Mouse (Mus musculus): ENCODE measurements around the gene Hepacam.

DNA sequence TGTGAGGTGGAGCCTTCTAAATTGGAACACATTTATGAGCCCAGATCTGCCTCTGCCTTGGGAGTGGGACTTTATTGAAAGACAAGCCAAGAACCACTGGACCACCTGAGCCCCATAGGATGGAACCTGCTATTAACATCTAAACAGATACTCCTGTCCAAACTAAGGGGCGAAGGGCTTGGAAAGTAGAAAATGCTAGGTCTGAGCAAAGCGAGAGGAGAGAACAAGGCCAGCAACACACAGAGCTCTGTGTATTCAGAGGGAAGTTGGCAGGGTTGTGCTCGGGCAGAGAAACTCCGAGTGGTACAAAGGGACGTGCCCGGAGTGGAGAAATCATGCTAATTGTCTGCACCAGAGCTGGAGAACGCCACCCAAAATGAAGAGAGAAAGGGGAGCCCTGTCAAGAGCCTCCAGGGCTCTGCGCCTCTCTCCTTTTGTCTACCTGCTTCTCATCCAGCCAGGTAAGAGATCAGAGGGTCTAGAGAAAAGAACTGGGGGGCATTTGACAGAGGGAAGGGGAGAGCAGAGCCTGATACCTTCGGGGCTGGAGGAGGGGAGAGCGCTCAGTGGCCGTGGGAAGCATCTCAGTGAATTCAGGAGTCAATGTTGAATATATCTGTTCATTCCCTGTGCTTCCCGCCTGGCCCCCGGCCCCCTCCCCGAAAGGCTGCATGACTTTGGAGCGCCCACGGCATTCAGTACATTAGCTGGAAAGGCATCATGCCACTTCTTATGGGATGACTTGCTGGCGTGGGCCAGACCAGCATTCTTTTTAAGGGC lies at the start of gene Hepacam:
- TF ChIP-seq TAL1 (IDR thresholded peaks at IDR 0.05; ENCODE audit: low read length) = no peak
- TF ChIP-seq CTCF (IDR thresholded peaks at IDR 0.05 in 2 of 3, conservative IDR thresholded peaks at IDR 0.05 in 1 of 3; ENCODE audit: control insufficient read depth in 1 of 3, insufficient read depth in 1 of 3, low read depth in 2 of 3, low read length in 3 of 3, poor library complexity in 1 of 3, severe bottlenecking in 1 of 3) = no peak
- TF ChIP-seq MAX (IDR thresholded peaks at IDR 0.05; ENCODE audit: low read length) = no peak
- TF ChIP-seq SIN3A (IDR thresholded peaks at IDR 0.05; ENCODE audit: low read length) = no peak
- TF ChIP-seq GATA1 (IDR thresholded peaks at IDR 0.05; ENCODE audit: low read depth, low read length) = no peak
- no peak for TF ChIP-seq MAFK (IDR thresholded peaks at IDR 0.05; ENCODE audit: borderline replicate concordance, low read depth, low read length)
- no peak for TF ChIP-seq UBTF (IDR thresholded peaks at IDR 0.05; ENCODE audit: borderline replicate concordance, insufficient read depth, low read depth, low read length)
- no peak for TF ChIP-seq POLR2AphosphoS5 (IDR thresholded peaks at IDR 0.05; ENCODE audit: borderline replicate concordance, low read depth, low read length)
- TF ChIP-seq ZC3H11A (IDR thresholded peaks at IDR 0.05; ENCODE audit: low read depth, low read length) = no peak
- TF ChIP-seq MEF2A (IDR thresholded peaks at IDR 0.05; ENCODE audit: extremely low read depth, insufficient replicate concordance, low read depth, low read length, poor library complexity, severe bottlenecking) = no peak
- no peak for TF ChIP-seq ZNF384 (IDR thresholded peaks at IDR 0.05; ENCODE audit: low read depth, low read length)
- no peak for TF ChIP-seq POLR2AphosphoS2 (IDR thresholded peaks at IDR 0.05; ENCODE audit: low read length)
